Mouse (Mus musculus) CH12.LX (cell line): ENCODE data around the gene Csrp1. TPM values are rescaled to one million over a fixed set of nuclear protein-coding genes. Genes with fewer than 3 reads are reported as not detected.
A peak's percentile ranks its signal among the peaks of the same experiment; 100 is the strongest.

Experiments
- DNase-seq: peaks from one replicate; pipeline ENCODE4 v3.0.0-alpha.2; 2013; ENCODE audit errors: extremely low read depth
- H3K27ac ChIP-seq: 2 replicates; pipeline ENCODE4 v1.5.1; 2012; ENCODE audit warnings: low read depth, mild to moderate bottlenecking, control low read depth, moderate library complexity; ENCODE audit not compliant: insufficient read depth
- H3K27me3 ChIP-seq: replicated peaks from 2 replicates; pipeline ENCODE3; 2012; ENCODE audit warnings: inconsistent platforms
- H3K36me3 ChIP-seq, 2 experiments: replicated peaks in 1 of 2; 2 replicates each; pipeline versions ENCODE3 to v1.6.1; 2012; ENCODE audit warnings: inconsistent platforms in 1 of 2, low read length in 1 of 2, mild to moderate bottlenecking in 1 of 2, mixed read lengths in 1 of 2, moderate library complexity in 1 of 2; ENCODE audit not compliant: control insufficient read depth in 1 of 2, insufficient read depth in 1 of 2
- H3K4me1 ChIP-seq, 2 experiments: 2 replicates each; pipeline ENCODE4 v1.6.1; 2012; ENCODE audit warnings: inconsistent platforms in 1 of 2, moderate library complexity in 1 of 2; ENCODE audit not compliant: insufficient read depth in 2 of 2, control insufficient read depth in 1 of 2
- H3K4me2 ChIP-seq: 2 replicates; pipeline ENCODE4 v1.6.1; 2012; ENCODE audit warnings: low read depth, mild to moderate bottlenecking, control low read depth; ENCODE audit not compliant: poor library complexity, insufficient read depth, severe bottlenecking
- H3K4me3 ChIP-seq, 3 experiments: fragments of 150-350 bp in 1 of 3; sonication (generic) in 1 of 3; replicated peaks in 1 of 3; 2 replicates each; pipeline versions ENCODE3 to v1.5.1; 2011 to 2012; ENCODE audit warnings: low read depth in 2 of 3, low read length in 2 of 3, mild to moderate bottlenecking in 2 of 3, moderate library complexity in 2 of 3, control low read depth in 1 of 3, improper control_type of control experiment in 1 of 3, inconsistent platforms in 1 of 3, mixed read lengths in 1 of 3; ENCODE audit not compliant: poor library complexity in 1 of 3
- H3K79me2 ChIP-seq: replicated peaks from 2 replicates; pipeline ENCODE4 v1.6.1; 2012; ENCODE audit warnings: mild to moderate bottlenecking, moderate library complexity; ENCODE audit not compliant: control insufficient read depth, poor library complexity, insufficient read depth, severe bottlenecking; ENCODE audit errors: extremely low read depth
- H3K9ac ChIP-seq: 2 replicates; pipeline ENCODE4 v1.6.1; 2012; ENCODE audit warnings: low read depth, mild to moderate bottlenecking, control low read depth, moderate library complexity; ENCODE audit not compliant: insufficient read depth
- H3K9me3 ChIP-seq: replicated peaks from 2 replicates; pipeline ENCODE3; 2012; ENCODE audit warnings: low read length, inconsistent platforms, mixed read lengths
- BHLHE40 ChIP-seq: IDR thresholded peaks from 2 replicates; pipeline ENCODE4 v1.6.1; 2011; ENCODE audit warnings: mild to moderate bottlenecking, low read depth, low read length, improper control_type of control experiment
- CHD1 ChIP-seq: IDR thresholded peaks from 2 replicates; pipeline ENCODE4 v1.6.1; 2012; ENCODE audit warnings: low read depth, low read length, improper control_type of control experiment, inconsistent platforms
- CHD2 ChIP-seq: IDR thresholded peaks from 2 replicates; pipeline ENCODE4 v1.6.1; 2011; ENCODE audit warnings: low read length, improper control_type of control experiment
- CTCF ChIP-seq, 2 experiments: IDR thresholded peaks in 1 of 2; conservative IDR thresholded peaks in 1 of 2; 2 replicates each; pipeline ENCODE4 v1.5.1; 2011 to 2012; ENCODE audit warnings: low read depth in 2 of 2, low read length in 2 of 2, improper control_type of control experiment in 1 of 2, inconsistent platforms in 1 of 2, mild to moderate bottlenecking in 1 of 2, moderate library complexity in 1 of 2
- E2F4 ChIP-seq: IDR thresholded peaks from 2 replicates; pipeline ENCODE4 v1.6.1; 2011; ENCODE audit warnings: low read depth, low read length, improper control_type of control experiment; ENCODE audit not compliant: insufficient replicate concordance
- ELF1 ChIP-seq: IDR thresholded peaks from 2 replicates; pipeline ENCODE4 v1.6.1; 2014; ENCODE audit warnings: low read depth, mild to moderate bottlenecking, inconsistent platforms, low read length, improper control_type of control experiment
- ETS1 ChIP-seq: conservative IDR thresholded peaks from 2 replicates; pipeline ENCODE4 v1.6.1; 2012; ENCODE audit warnings: low read depth, mild to moderate bottlenecking, inconsistent platforms, low read length, improper control_type of control experiment, moderate library complexity
- GABPA ChIP-seq: IDR thresholded peaks from 2 replicates; pipeline ENCODE4 v1.6.1; 2012; ENCODE audit warnings: low read depth, low read length, improper control_type of control experiment, inconsistent platforms; ENCODE audit not compliant: insufficient replicate concordance
- HCFC1 ChIP-seq: IDR thresholded peaks from 2 replicates; pipeline ENCODE4 v1.6.1; 2012; ENCODE audit warnings: low read depth, mild to moderate bottlenecking, inconsistent platforms, low read length, improper control_type of control experiment
- IRF4 ChIP-seq: IDR thresholded peaks from 2 replicates; pipeline ENCODE4 v1.6.1; 2014; ENCODE audit warnings: low read depth, mild to moderate bottlenecking, inconsistent platforms, low read length, improper control_type of control experiment
- JUN ChIP-seq: IDR thresholded peaks from 2 replicates; pipeline ENCODE4 v1.6.1; 2011; ENCODE audit warnings: low read depth, mild to moderate bottlenecking, low read length, improper control_type of control experiment, moderate library complexity; ENCODE audit not compliant: insufficient read depth
- JUND ChIP-seq: conservative IDR thresholded peaks from 2 replicates; pipeline ENCODE4 v1.6.1; 2011; ENCODE audit warnings: low read depth, low read length, improper control_type of control experiment
- KAT2A ChIP-seq: IDR thresholded peaks from 2 replicates; pipeline ENCODE4 v1.6.1; 2012; ENCODE audit warnings: low read length, improper control_type of control experiment, inconsistent platforms; ENCODE audit not compliant: insufficient replicate concordance
- MAFK ChIP-seq: IDR thresholded peaks from 2 replicates; pipeline ENCODE4 v1.6.1; 2011; ENCODE audit warnings: low read length, improper control_type of control experiment; ENCODE audit not compliant: insufficient replicate concordance
- MAX ChIP-seq: IDR thresholded peaks from 2 replicates; pipeline ENCODE4 v1.6.1; 2011; ENCODE audit warnings: low read length, improper control_type of control experiment
- MAZ ChIP-seq: IDR thresholded peaks from 2 replicates; pipeline ENCODE4 v1.6.1; 2012; ENCODE audit warnings: low read depth, mild to moderate bottlenecking, inconsistent platforms, low read length, improper control_type of control experiment, moderate library complexity
- MEF2A ChIP-seq: IDR thresholded peaks from 2 replicates; pipeline ENCODE4 v1.6.1; 2014; ENCODE audit warnings: low read depth, mild to moderate bottlenecking, inconsistent platforms, low read length, improper control_type of control experiment, borderline replicate concordance
- MXI1 ChIP-seq: IDR thresholded peaks from 2 replicates; pipeline ENCODE4 v1.6.1; 2011; ENCODE audit warnings: mild to moderate bottlenecking, low read depth, low read length, improper control_type of control experiment
- MYC ChIP-seq: IDR thresholded peaks from 2 replicates; pipeline ENCODE4 v1.6.1; 2011; ENCODE audit warnings: low read depth, mild to moderate bottlenecking, improper control_type of control experiment, low read length
- NELFE ChIP-seq: IDR thresholded peaks from 2 replicates; pipeline ENCODE4 v1.6.1; 2011; ENCODE audit warnings: low read depth, low read length, improper control_type of control experiment
- NRF1 ChIP-seq: IDR thresholded peaks from 2 replicates; pipeline ENCODE4 v1.6.1; 2014; ENCODE audit warnings: low read depth, mild to moderate bottlenecking, inconsistent platforms, low read length, improper control_type of control experiment, moderate library complexity
- PAX5 ChIP-seq: IDR thresholded peaks from 2 replicates; pipeline ENCODE4 v1.6.1; 2012; ENCODE audit warnings: low read length, inconsistent platforms, mixed read lengths
- POLR2A ChIP-seq: IDR thresholded peaks from 2 replicates; pipeline ENCODE4 v1.6.1; 2011; ENCODE audit warnings: low read depth, mild to moderate bottlenecking, improper control_type of control experiment, low read length
- POLR2AphosphoS2 ChIP-seq: IDR thresholded peaks from 2 replicates; pipeline ENCODE4 v1.6.1; 2011; ENCODE audit warnings: low read depth, low read length, improper control_type of control experiment
- RAD21 ChIP-seq: IDR thresholded peaks from 2 replicates; pipeline ENCODE4 v1.6.1; 2011; ENCODE audit warnings: low read depth, mild to moderate bottlenecking, low read length, improper control_type of control experiment, moderate library complexity
- RCOR1 ChIP-seq: conservative IDR thresholded peaks from 2 replicates; pipeline ENCODE4 v1.6.1; 2012; ENCODE audit warnings: low read depth, mild to moderate bottlenecking, inconsistent platforms, low read length, improper control_type of control experiment
- SIN3A ChIP-seq: IDR thresholded peaks from 2 replicates; pipeline ENCODE4 v1.6.1; 2012; ENCODE audit warnings: low read length, improper control_type of control experiment, inconsistent platforms
- SMC3 ChIP-seq: IDR thresholded peaks from 2 replicates; pipeline ENCODE4 v1.6.1; 2011; ENCODE audit warnings: low read depth, low read length, improper control_type of control experiment
- TBP ChIP-seq: conservative IDR thresholded peaks from 2 replicates; pipeline ENCODE4 v1.6.1; 2011; ENCODE audit warnings: low read depth, low read length, improper control_type of control experiment
- TCF12 ChIP-seq: IDR thresholded peaks from 2 replicates; pipeline ENCODE4 v1.6.1; 2014; ENCODE audit warnings: low read depth, mild to moderate bottlenecking, inconsistent platforms, low read length, improper control_type of control experiment
- UBTF ChIP-seq: IDR thresholded peaks from 2 replicates; pipeline ENCODE4 v1.6.1; 2012; ENCODE audit warnings: low read depth, mild to moderate bottlenecking, inconsistent platforms, low read length, improper control_type of control experiment, moderate library complexity
- USF1 ChIP-seq: IDR thresholded peaks from 2 replicates; pipeline ENCODE4 v1.6.1; 2014; ENCODE audit warnings: low read depth, mild to moderate bottlenecking, inconsistent platforms, low read length, improper control_type of control experiment
- USF2 ChIP-seq: conservative IDR thresholded peaks from 2 replicates; pipeline ENCODE4 v1.6.1; 2011; ENCODE audit warnings: low read depth, low read length, improper control_type of control experiment
- ZMIZ1 ChIP-seq: IDR thresholded peaks from 2 replicates; pipeline ENCODE4 v1.6.1; 2012; ENCODE audit warnings: low read depth, mild to moderate bottlenecking, inconsistent platforms, low read length, improper control_type of control experiment
- dilution Hi-C: fragments of 300-500 bp; cut with MboI; formaldehyde crosslinking; loops from 2 replicates; pipeline ENCODE4 v1.14.3; 2020; ENCODE audit warnings: low sequenced_read_pairs; ENCODE audit not compliant: extremely low pct_unique_long_range_greater_than_20kb, extremely low pct_ligation_motif_present
- in situ Hi-C: fragments of 300-500 bp; cut with MboI; formaldehyde crosslinking; loops from 3 replicates; pipeline ENCODE4 v1.14.3; 2019; ENCODE audit warnings: low sequenced_read_pairs, low pct_ligation_motif_present, low pct_unique_long_range_greater_than_20kb, mixed read lengths
- polyA plus RNA-seq: library from polyadenylated mRNA; unstranded; fragments of >175 nt; gene quantifications from 2 replicates; pipeline ENCODE4 v1.2.1, GENCODE M21; 2012; ENCODE audit warnings: low read depth; ENCODE audit not compliant: insufficient read length
- total RNA-seq, 2 experiments: library from RNA; depleted of rRNA; stranded (reverse); fragments of 300-350 nt in 1 of 2; fragments of >200 nt in 1 of 2; gene quantifications; 2 replicates each; pipeline ENCODE4 v1.2.3; 2012 to 2014

Gene Csrp1
- total and polyA plus RNA-seq, 3 experiments = 45.9 to 54.3 (median 49.4) TPM

DNA sequence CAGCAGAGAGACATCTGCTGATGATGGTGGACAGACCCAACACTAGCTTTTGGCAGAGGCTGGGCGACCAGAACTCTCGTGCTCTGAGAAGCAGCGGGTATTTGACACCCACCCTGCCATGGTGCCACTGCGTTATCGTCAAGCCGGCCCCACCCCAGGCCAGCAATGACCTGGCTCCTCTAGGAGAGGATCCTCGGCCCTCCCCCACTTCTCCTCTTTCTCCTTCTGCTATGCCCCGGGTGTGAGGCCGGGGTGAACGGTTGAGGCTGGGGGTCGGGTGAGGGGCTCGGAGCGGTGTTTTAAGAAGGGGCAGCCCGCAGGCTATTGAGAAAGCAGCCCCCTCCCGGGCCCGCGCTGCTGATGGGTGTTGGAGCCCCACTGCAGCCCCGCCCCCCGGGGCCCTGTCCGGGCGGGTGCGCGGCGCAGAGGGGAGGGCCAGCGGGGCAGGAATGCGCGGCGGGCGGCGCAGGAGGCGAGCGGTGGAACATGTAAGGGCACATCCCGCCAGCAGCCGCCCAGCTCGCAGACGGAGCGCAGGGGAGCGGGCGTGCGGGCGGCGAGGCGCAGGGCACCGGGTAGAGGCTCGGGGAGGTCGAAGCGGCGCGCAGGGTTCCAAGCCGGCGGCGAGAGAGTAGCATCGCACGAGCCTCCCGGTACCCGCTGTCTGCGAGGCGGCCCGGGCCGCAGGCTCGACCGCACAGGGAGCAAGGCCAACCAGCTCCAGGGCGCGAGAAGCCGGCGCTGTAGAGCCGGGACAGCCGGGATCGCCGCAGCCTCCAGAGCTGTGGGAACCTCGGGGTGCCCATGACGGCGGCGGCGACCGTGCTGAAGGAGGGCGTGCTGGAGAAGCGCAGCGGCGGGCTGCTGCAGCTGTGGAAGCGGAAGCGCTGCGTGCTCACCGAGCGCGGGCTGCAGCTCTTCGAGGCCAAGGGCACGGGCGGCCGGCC, 46.1 kb downstream of the Csrp1 start, which contains the start of gene Phlda3:
Gene Phlda3, plus strand, starts transcription at position 475 of the 947 bp plus-strand sequence.
- Histone ChIP-seq H3K27ac (peak within 1 kb of the TSS; percentile 79), H3K4me1 (peaks cover 23 to 62% of the 10 kb centered on the region in 2 experiments), H3K27me3 (no peaks in the 10 kb centered on the region), H3K79me2 (peaks cover 35% of the 10 kb centered on the region), H3K4me3 (peak within 1 kb of the TSS; percentile 93 to 98 (median 95)), H3K4me2 (peak within 1 kb of the TSS; percentile 76), H3K9me3 (no peaks in the 10 kb centered on the region), H3K36me3 (peaks cover 26 to 31% of the 10 kb centered on the region in 2 experiments), H3K9ac (peak within 1 kb of the TSS; percentile 98)
- dilution Hi-C loops (no loop called here), in situ Hi-C loops (loop anchor here (10.0 kb wide), 1 partner anchor 369 kb away; the partner anchor contains the start of gene Kif21b)
- TF ChIP-seq NRF1 (peak; percentile 82), CHD1 (peak; percentile 91), RAD21 (no peak), E2F4 (no peak), ELF1 (peak; percentile 32; the same call in 1 of the 2 replicates), UBTF (peak; percentile 95; the same call in 1 of the 2 replicates), ETS1 (no peak), USF2 (no peak), PAX5 (no peak), POLR2A (peak; percentile 83), MXI1 (no peak; the same call in none of the 2 replicates), MAFK (no peak), HCFC1 (peak; percentile 19; the same call in 1 of the 2 replicates), BHLHE40 (no peak), POLR2AphosphoS2 (peak; percentile 82; the same call in 1 of the 2 replicates), IRF4 (peak; percentile 47; the same call in 1 of the 2 replicates), MEF2A (peak; percentile 35; the same call in 1 of the 2 replicates), MAX (no peak; the same call in 1 of the 2 replicates), TBP (no peak), NELFE (peak; percentile 84), GABPA (no peak), ZMIZ1 (peak; percentile 89; the same call in 1 of the 2 replicates), CHD2 (peak; percentile 50), SIN3A (peak; percentile 54; the same call in 1 of the 2 replicates), MYC (no peak), TCF12 (peak; percentile 89), RCOR1 (peak; percentile 59; the same call in 1 of the 2 replicates), SMC3 (0 out of 2 replicates have a peak, but pooled peaks have one; percentile 8), MAZ (peak; percentile 85), KAT2A (0 out of 2 replicates have a peak, but pooled peaks have one; percentile 16), JUND (no peak), USF1 (no peak), CTCF (conservative IDR thresholded peaks at IDR 0.05 in 1 of 2, IDR thresholded peaks at IDR 0.05 in 1 of 2; ENCODE audit: low read depth in 2 of 2, low read length in 2 of 2) (no peak), JUN (no peak)
- DNase-seq = peak; percentile 59
